Mouse (Mus musculus) heart, embryonic 15.5 days (tissue): ENCODE data around the gene Rdh16. TPM values are rescaled to one million over a fixed set of nuclear protein-coding genes. Genes with fewer than 3 reads are reported as not detected.
"Not testable (repeated sequence)": the region's sequence is repeated elsewhere in the genome, so short reads cannot be mapped to it uniquely, and the experiment has no call there.

Experiments
- ATAC-seq: fragments of 200-750 bp; cut with Nextera tagmentation; replicated peaks from 2 replicates; pipeline ENCODE4 v1.8.0; 2017; ENCODE audit warnings: low read depth, moderate TSS enrichment; ENCODE audit not compliant: insufficient number of reproducible peaks, insufficient read depth, low FRiP score
- H3K27ac ChIP-seq: fragments of 300-500 bp; sonication (generic); 2 replicates; pipeline ENCODE4 v1.5.1; 2015; ENCODE audit warnings: mild to moderate bottlenecking, inconsistent platforms
- H3K27me3 ChIP-seq: fragments of 300-500 bp; sonication (generic); 2 replicates; pipeline ENCODE4 v1.6.1; 2015; ENCODE audit warnings: inconsistent platforms
- H3K36me3 ChIP-seq: fragments of 300-500 bp; sonication (generic); 2 replicates; pipeline ENCODE4 v1.6.1; 2015; ENCODE audit warnings: mild to moderate bottlenecking, inconsistent platforms
- H3K4me1 ChIP-seq: fragments of 300-500 bp; sonication (generic); replicated peaks from 2 replicates; pipeline ENCODE4 v1.6.1; 2015; ENCODE audit warnings: inconsistent platforms
- H3K4me2 ChIP-seq: fragments of 300-500 bp; sonication (generic); 2 replicates; pipeline ENCODE4 v1.6.1; 2015; ENCODE audit warnings: inconsistent platforms, mild to moderate bottlenecking, moderate library complexity
- H3K4me3 ChIP-seq: fragments of 300-500 bp; sonication (generic); 2 replicates; pipeline ENCODE4 v1.5.1; 2015; ENCODE audit warnings: mild to moderate bottlenecking, inconsistent platforms
- H3K9ac ChIP-seq: fragments of 300-500 bp; sonication (generic); 2 replicates; pipeline ENCODE4 v1.6.1; 2015; ENCODE audit warnings: mild to moderate bottlenecking, inconsistent platforms
- H3K9me3 ChIP-seq: fragments of 300-500 bp; sonication (generic); replicated peaks from 2 replicates; pipeline ENCODE4 v1.6.1; 2016; ENCODE audit warnings: inconsistent platforms
- WGBS: fragments of 180-500 bp; shearing (Covaris S2); methylation state at CpG from one replicate; pipeline ENCODE4 v1.1.7; 2015; ENCODE audit warnings: mixed read lengths; 5-methylcytosine and 5-hydroxymethylcytosine counted together
- polyA plus RNA-seq: library from polyadenylated mRNA; unstranded; fragments of >200 nt; fragmentation: Nextera tagmentation; extraction: Ambion mirVana; gene quantifications from 2 replicates; pipeline ENCODE4 v1.2.1, GENCODE M21; 2015

The Rdh16 gene
- polyA plus RNA-seq, 1 experiment from 2014 or later = not detected

DNA sequence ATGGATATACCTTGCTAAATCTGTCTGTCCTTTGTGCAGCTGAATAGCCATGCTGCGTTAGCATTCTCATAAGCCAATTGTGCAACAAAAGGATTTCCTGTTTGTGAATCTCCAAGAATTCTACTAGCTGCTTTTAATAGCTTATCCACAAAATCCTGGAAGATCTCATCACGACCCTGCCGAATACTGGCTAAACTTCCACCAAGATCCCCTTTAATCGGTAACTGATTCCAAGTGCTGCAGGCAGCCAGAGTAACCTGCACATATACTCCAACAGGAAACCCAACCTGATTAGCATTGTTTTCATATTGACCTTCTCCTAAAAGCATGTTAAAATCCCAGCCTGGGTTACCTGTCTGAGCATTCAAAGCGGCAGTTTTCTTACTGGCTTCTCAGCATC lies 34.3 kb downstream of the Rdh16 start:
- Histone ChIP-seq H3K4me3 (no peak overlapping the region), H3K9ac (no peak overlapping the region), H3K36me3 (no peaks in the 10 kb centered on the region), H3K27ac (no peak overlapping the region), H3K4me1 (no peaks in the 10 kb centered on the region), H3K4me2 (no peak overlapping the region), H3K27me3 (no peaks in the 10 kb centered on the region), H3K9me3 (no peaks in the 10 kb centered on the region)
- 64% methylated on average over 5 of the region's 5 CpGs for WGBS
- no peak for ATAC-seq

DNA sequence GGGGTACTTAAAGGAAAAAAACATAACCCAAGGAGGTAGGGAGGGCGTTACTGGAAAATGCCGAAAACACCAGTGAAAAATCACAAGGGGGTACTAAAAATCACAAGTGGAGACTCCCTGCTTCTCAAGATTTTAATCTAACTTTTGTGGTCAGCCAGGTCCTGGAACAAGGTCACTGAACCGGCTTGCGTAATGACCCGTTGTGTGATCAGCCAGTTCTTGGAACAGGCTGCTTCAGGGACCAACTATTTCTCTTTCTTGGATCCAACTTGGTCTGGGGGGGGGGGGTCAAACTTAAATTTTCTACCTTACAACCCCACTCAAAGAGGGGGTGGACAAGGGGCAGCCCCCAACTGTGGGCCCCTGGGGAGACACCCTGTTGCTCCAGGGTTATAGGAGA lies 36.8 kb downstream of the Rdh16 start:
- not testable (repeated sequence) for H3K4me2 ChIP-seq, H3K4me1 ChIP-seq, H3K27ac ChIP-seq, H3K9me3 ChIP-seq, ATAC-seq, H3K9ac ChIP-seq, H3K4me3 ChIP-seq, H3K27me3 ChIP-seq, H3K36me3 ChIP-seq
- 87% methylated on average over 5 of the region's 5 CpGs for WGBS

DNA sequence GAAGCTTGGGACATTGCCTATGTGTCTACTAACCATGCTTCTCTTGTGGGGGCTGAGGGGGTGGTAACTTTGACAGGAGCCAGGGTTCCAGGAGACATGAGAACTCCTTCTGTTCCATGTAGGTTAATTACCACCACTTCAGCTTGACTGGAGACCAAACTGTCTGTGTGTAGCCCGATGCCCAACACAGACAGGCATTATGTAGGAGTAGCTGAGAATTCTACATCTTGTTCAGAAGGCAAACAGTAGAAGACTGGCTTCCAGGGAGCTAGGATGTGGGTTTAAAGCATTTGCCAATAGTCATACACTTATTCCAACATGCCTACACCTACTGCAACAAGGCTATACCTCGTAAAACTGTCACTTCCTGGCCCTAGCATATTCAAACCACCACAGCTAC lies 37.6 kb downstream of the Rdh16 start:
- H3K9me3 ChIP-seq = no peaks in the 10 kb centered on the region
- no peak overlapping the region for H3K4me2 ChIP-seq
- ATAC-seq = no peak
- WGBS = 78% methylated on average over 2 of the region's 2 CpGs
- H3K36me3 ChIP-seq = no peaks in the 10 kb centered on the region
- no peak overlapping the region for H3K4me3 ChIP-seq
- no peak overlapping the region for H3K27ac ChIP-seq
- H3K9ac ChIP-seq = no peak overlapping the region
- no peaks in the 10 kb centered on the region for H3K27me3 ChIP-seq
- no peaks in the 10 kb centered on the region for H3K4me1 ChIP-seq

DNA sequence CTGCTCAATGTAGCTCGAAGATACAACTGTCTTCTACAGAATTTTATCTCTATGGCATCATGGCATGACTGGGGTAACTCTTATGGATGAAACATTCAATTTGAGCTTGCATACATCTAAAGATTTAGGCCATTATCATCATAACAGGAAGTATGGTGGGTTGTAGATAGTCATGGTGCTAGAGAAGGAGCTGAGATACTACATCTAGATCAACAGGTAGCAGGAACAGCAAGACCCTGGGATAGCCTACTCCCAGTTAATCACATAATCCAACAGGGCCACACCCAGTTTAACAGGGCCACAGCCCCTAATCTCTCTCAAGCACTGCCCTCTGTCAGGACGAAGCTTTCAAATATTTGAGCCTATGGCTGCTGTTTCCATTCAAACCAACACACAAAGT lies 39.8 kb downstream of the Rdh16 start:
- no peaks in the 10 kb centered on the region for H3K9me3 ChIP-seq
- H3K27me3 ChIP-seq = no peaks in the 10 kb centered on the region
- no peak overlapping the region for H3K4me2 ChIP-seq
- 69% methylated on average over 2 of the region's 2 CpGs for WGBS
- no peak for ATAC-seq
- no peak overlapping the region for H3K9ac ChIP-seq
- no peaks in the 10 kb centered on the region for H3K36me3 ChIP-seq
- H3K4me1 ChIP-seq = no peaks in the 10 kb centered on the region
- no peak overlapping the region for H3K4me3 ChIP-seq
- no peak overlapping the region for H3K27ac ChIP-seq

DNA sequence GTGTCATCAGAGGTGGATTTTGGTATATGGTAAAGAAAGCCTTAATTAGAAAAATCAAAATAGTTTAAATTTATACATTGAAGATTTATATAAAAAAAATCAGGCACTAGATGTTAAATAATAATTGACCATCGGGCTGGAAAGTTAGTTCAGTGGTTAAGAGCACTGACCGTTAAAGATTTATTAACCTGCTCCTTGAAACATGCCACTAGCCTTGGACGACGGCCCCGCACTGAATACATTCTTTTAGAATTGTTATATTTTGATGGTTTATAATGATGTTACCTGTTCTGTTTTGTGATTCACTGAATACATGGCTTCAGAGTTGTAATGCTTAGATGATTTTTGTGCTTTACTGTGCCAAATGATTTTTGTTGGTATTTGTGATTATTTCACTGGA lies 45.0 kb downstream of the Rdh16 start:
- ATAC-seq, H3K4me3 ChIP-seq, H3K4me2 ChIP-seq, H3K9ac ChIP-seq, H3K9me3 ChIP-seq, H3K4me1 ChIP-seq, H3K27me3 ChIP-seq, H3K36me3 ChIP-seq, H3K27ac ChIP-seq: not testable (repeated sequence)
- 91% methylated on average over 5 of the region's 5 CpGs for WGBS

DNA sequence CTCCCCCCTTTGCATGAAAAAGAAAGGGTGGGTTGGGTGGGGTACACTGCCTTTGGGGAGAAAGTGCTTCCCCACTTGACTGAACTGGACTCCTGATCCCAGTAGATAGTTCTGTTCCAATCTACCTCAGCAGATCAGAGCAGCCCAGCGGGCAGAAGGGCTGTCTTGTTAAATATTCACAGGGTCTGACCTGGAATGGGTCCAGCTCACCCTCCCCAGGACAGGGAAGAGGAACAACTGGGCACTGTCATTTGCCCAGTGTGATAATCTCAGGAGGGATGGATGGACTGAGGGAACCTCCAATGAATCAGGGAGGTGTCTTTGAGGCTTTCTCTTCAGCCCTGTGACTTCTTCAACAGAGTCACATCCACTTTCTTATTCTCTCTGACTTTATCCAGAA lies 47.1 kb downstream of the Rdh16 start:
- no peak overlapping the region for H3K9ac ChIP-seq
- no peaks in the 10 kb centered on the region for H3K4me1 ChIP-seq
- no peaks in the 10 kb centered on the region for H3K27me3 ChIP-seq
- no peak overlapping the region for H3K4me2 ChIP-seq
- H3K27ac ChIP-seq = no peak overlapping the region
- H3K9me3 ChIP-seq = no peaks in the 10 kb centered on the region
- 77% methylated on average over 1 of the region's 1 CpGs for WGBS
- no peak overlapping the region for H3K4me3 ChIP-seq
- no peak for ATAC-seq
- no peaks in the 10 kb centered on the region for H3K36me3 ChIP-seq

DNA sequence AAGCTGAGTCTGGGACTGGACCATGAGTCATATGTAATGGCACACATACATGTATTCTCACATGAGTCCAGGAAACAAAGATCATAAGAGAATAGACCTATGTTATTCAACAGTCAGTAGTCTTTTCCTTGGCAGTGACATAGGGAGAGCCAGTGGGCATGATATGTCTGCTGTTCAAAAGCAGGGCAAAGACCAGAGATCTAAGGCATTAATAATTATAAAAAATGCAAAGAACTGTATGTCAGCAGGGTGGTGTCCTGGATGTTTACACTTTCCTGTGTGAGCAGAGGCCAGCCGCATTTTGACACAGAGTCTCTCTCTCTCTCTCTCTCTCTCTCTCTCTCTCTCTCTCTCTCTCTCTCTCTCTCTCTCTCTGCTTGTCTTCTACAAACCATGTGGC lies 48.7 kb downstream of the Rdh16 start, which contains the start of gene Rdh19:
Rdh19 (plus strand) TSS at position 301 of the 400 bp plus-strand sequence.
- Histone ChIP-seq H3K27me3 (no peaks in the 10 kb centered on the region), H3K4me1 (no peaks in the 10 kb centered on the region), H3K36me3 (no peaks in the 10 kb centered on the region), H3K9me3 (no peaks in the 10 kb centered on the region), H3K27ac (no peak within 1 kb of the TSS), H3K4me2 (no peak within 1 kb of the TSS), H3K4me3 (no peak within 1 kb of the TSS), H3K9ac (no peak within 1 kb of the TSS)
- no peak for ATAC-seq
- 75% methylated on average over 1 of the region's 1 CpGs for WGBS

DNA sequence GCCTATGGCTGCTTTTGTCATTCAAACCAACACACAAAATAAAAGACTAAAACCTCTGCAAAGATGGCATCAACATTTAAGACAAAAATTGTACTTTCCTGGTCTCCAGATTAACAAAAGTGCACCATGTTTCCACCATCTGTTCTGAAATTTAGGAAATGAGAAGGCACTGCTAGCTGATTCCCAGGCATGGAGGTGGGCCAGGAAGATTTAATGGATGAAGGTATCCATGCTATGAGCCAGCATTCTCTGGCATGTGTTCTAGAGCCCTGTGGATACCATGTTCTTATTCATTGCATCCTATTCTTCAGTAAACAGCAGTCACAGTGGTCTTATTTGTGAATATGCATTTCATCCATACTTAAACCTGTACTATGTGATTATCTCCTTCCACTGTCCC lies 55.4 kb downstream of the Rdh16 start:
- no peak overlapping the region for H3K27ac ChIP-seq
- no peak overlapping the region for H3K4me3 ChIP-seq
- ATAC-seq = no peak
- H3K4me2 ChIP-seq = no peak overlapping the region
- no peaks in the 10 kb centered on the region for H3K9me3 ChIP-seq
- H3K27me3 ChIP-seq = no peaks in the 10 kb centered on the region
- H3K36me3 ChIP-seq = no peaks in the 10 kb centered on the region
- no peaks in the 10 kb centered on the region for H3K4me1 ChIP-seq
- H3K9ac ChIP-seq = no peak overlapping the region

DNA sequence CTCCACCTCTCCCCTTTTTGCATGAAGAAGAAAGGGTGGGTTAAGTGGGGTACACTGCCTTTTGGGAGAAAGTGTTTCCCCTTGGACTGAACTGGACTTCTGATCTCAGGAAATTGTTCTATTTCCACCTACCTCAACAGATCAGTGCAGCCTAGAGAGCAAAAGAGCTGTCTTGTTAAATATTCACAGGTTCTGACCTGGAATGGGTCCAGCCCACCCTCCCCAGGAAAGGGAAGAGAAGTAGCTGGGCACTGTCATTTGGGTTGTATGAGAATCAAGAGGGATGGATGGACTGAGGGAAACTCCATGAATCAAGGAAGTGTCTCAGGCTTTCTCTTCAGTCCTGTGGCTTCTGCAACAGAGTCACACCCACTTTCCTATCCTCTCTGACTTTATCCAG lies 64.0 kb downstream of the Rdh16 start:
- Histone ChIP-seq H3K4me2 (no peak overlapping the region), H3K4me3 (no peak overlapping the region), H3K36me3 (no peaks in the 10 kb centered on the region), H3K4me1 (no peaks in the 10 kb centered on the region), H3K27me3 (no peaks in the 10 kb centered on the region), H3K27ac (no peak overlapping the region), H3K9me3 (no peaks in the 10 kb centered on the region), H3K9ac (no peak overlapping the region)
- ATAC-seq = no peak

DNA sequence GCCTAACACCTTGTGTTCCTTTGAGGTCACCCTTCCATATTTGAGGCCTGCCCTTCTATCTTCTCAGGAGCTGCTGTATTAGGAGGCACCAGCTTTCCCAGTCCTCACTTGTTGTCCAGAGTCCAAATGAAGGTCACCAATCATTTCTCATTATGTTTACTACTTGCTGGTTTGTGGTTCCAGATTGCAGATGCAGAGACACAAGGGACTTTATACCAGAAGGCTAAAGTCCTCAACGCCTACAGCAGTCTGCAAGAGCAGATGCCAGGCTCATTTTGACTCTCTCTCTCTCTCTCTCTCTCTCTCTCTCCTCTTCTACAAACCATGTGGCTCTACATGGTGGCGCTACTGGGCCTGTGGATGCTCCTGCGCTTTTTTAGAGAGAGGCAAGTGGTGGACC lies 65.3 kb downstream of the Rdh16 start, which contains the start of gene Rdh16f2:
Rdh16f2 (plus strand) TSS at position 243 of the 400 bp plus-strand sequence.
- Histone ChIP-seq H3K9ac (no peak within 1 kb of the TSS), H3K4me2 (no peak within 1 kb of the TSS), H3K27me3 (no peaks in the 10 kb centered on the region), H3K4me3 (no peak within 1 kb of the TSS), H3K27ac (no peak within 1 kb of the TSS), H3K9me3 (no peaks in the 10 kb centered on the region), H3K36me3 (no peaks in the 10 kb centered on the region), H3K4me1 (no peaks in the 10 kb centered on the region)
- ATAC-seq = no peak
- WGBS = 86% methylated on average over 3 of the region's 3 CpGs

DNA sequence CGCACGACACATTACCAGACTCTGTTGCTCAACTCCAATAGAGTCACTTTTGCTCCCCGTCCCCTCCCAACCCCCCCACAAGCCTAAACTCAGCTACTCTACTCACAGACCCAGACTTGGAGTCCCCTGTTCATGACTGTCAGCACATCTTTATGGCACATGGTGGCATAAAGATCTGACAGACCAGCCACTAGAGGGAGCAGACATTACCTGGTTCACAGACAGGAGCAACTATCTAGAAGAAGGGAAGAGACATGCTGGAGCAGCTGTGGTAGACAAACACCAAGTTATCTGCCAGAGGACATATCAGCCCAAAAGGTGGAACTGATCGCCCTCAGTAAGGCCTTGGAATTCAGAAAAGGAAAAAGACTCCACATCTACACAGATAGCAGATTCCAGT lies 71.5 kb downstream of the Rdh16 start:
- H3K4me3 ChIP-seq = no peak overlapping the region
- H3K27me3 ChIP-seq = no peaks in the 10 kb centered on the region
- ATAC-seq = no peak
- H3K36me3 ChIP-seq = no peaks in the 10 kb centered on the region
- H3K9me3 ChIP-seq = no peaks in the 10 kb centered on the region
- no peak overlapping the region for H3K27ac ChIP-seq
- no peak overlapping the region for H3K4me2 ChIP-seq
- no peak overlapping the region for H3K9ac ChIP-seq
- no peaks in the 10 kb centered on the region for H3K4me1 ChIP-seq
- WGBS = 58% methylated on average over 4 of the region's 4 CpGs

DNA sequence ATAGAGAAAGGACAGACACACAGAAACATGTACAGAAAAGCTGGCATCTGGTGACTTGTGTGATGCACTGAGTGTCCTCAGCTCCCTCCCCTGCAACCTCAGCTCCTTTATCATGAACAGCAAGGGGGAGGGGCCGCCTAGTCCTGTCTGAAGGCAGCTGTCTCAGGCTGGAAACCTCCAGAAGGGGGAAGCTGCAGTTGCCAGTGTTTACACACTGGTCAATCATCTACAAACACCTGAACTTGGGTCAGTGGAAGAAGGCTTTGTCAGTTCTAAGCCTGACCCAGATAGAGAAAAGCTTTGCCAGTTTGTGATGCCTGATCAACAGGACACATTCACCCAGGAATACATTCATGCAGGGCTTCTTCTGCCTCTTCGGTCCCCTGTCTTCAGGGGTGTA lies 76.7 kb downstream of the Rdh16 start:
- Histone ChIP-seq H3K27me3 (no peaks in the 10 kb centered on the region), H3K9ac (no peak overlapping the region), H3K4me1 (no peaks in the 10 kb centered on the region), H3K36me3 (no peaks in the 10 kb centered on the region), H3K4me3 (no peak overlapping the region), H3K4me2 (no peak overlapping the region), H3K9me3 (no peaks in the 10 kb centered on the region), H3K27ac (no peak overlapping the region)
- no peak for ATAC-seq
- WGBS = 45% methylated on average over 2 of the region's 2 CpGs
